Mouse (Mus musculus) liver, embryonic 11.5 days (tissue): Measurements from ENCODE around the gene Pgap3. TPM values are rescaled to one million over a fixed set of nuclear protein-coding genes. Genes with fewer than 3 reads are reported as not detected.

ENCODE experiments used
- ATAC-seq: fragments of 200-750 bp; cut with Nextera tagmentation; replicated peaks from 2 replicates; pipeline ENCODE4 v1.8.0; 2017; ENCODE audit warnings: moderate number of reproducible peaks, mild to moderate bottlenecking, moderate TSS enrichment, moderate library complexity; ENCODE audit not compliant: low FRiP score
- DNase-seq: peaks from one replicate; pipeline ENCODE4 v3.0.0-alpha.2; 2017; ENCODE audit warnings: low spot score
- H3K27ac ChIP-seq: fragments of 300-500 bp; sonication (generic); 2 replicates; pipeline ENCODE4 v1.5.1; 2014; ENCODE audit warnings: mild to moderate bottlenecking, low read depth, low read length, control low read depth
- H3K27me3 ChIP-seq: fragments of 300-500 bp; sonication (generic); replicated peaks from 2 replicates; pipeline ENCODE4 v1.6.1; 2014; ENCODE audit warnings: low read length, mixed read lengths; ENCODE audit not compliant: control insufficient read depth, insufficient read depth
- H3K36me3 ChIP-seq: fragments of 300-500 bp; sonication (generic); 2 replicates; pipeline ENCODE4 v1.6.1; 2014; ENCODE audit warnings: mild to moderate bottlenecking, low read length, moderate library complexity, mixed read lengths; ENCODE audit not compliant: control insufficient read depth, insufficient read depth
- H3K4me1 ChIP-seq: fragments of 300-500 bp; sonication (generic); replicated peaks from 2 replicates; pipeline ENCODE4 v1.6.1; 2014; ENCODE audit warnings: low read length, mixed read lengths; ENCODE audit not compliant: control insufficient read depth, insufficient read depth
- H3K4me2 ChIP-seq: fragments of 300-500 bp; sonication (generic); 2 replicates; pipeline ENCODE4 v1.6.1; 2014; ENCODE audit warnings: mild to moderate bottlenecking, control low read depth, moderate library complexity
- H3K4me3 ChIP-seq: fragments of 300-500 bp; sonication (generic); 2 replicates; pipeline ENCODE4 v1.5.1; 2014; ENCODE audit warnings: low read depth, low read length, control low read depth
- H3K9ac ChIP-seq: fragments of 300-500 bp; sonication (generic); 2 replicates; pipeline ENCODE4 v1.6.1; 2014; ENCODE audit warnings: low read depth, low read length, control low read depth
- H3K9me3 ChIP-seq: fragments of 300-500 bp; sonication (generic); 2 replicates; pipeline ENCODE4 v1.6.1; 2016; ENCODE audit warnings: low read length, inconsistent platforms, mixed read lengths; ENCODE audit not compliant: control insufficient read depth
- WGBS: fragments of 180-500 bp; shearing (Covaris S2); extraction: QIAGEN DNeasy Blood & Tissue Kit; methylation state at CpG from one replicate; pipeline ENCODE4 v1.1.7; 2014; 5-methylcytosine and 5-hydroxymethylcytosine counted together
- polyA plus RNA-seq: library from polyadenylated mRNA; unstranded; fragments of >200 nt; fragmentation: Nextera tagmentation; extraction: Ambion mirVana; gene quantifications from 2 replicates; pipeline ENCODE4 v1.2.1, GENCODE M21; 2014

Pgap3 gene
- polyA plus RNA-seq, 1 experiment from 2014 or later = 6.4 TPM

DNA sequence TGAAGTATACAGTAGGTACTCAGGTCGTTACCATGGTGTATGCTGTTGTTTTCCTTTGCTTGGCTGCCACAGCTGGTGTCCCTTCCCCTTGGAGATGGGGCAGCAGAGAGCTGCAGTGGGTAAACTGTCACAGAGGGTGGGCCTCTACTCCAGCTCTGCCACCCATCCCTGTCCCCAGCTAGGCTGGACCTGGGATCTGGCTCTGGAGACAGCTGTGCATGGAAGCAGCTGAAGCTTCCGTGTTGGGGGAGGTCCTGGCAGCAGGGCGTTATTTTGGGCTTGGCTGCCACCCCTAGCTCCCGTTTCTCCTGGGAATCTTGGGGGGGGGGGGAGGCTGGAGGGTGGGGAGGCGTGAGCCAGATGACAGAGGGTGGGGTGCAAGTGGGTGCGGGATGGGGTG, 18.0 kb upstream of the Pgap3 start:
- 56% methylated on average over 5 of the region's 6 CpGs for WGBS
- H3K36me3 ChIP-seq = no peaks in the 10 kb centered on the region; the same call in 1 of the 2 replicates
- ATAC-seq (no peak), DNase-seq (no peak)
- H3K27me3 ChIP-seq = peaks cover 24% of the 10 kb centered on the region
- H3K9ac ChIP-seq = no peak overlapping the region
- H3K27ac ChIP-seq = no peak overlapping the region
- H3K4me3 ChIP-seq = no peak overlapping the region
- peaks cover 5% of the 10 kb centered on the region; the same call in 1 of the 2 replicates for H3K4me1 ChIP-seq
- no peak overlapping the region for H3K4me2 ChIP-seq
- H3K9me3 ChIP-seq = no peaks in the 10 kb centered on the region

DNA sequence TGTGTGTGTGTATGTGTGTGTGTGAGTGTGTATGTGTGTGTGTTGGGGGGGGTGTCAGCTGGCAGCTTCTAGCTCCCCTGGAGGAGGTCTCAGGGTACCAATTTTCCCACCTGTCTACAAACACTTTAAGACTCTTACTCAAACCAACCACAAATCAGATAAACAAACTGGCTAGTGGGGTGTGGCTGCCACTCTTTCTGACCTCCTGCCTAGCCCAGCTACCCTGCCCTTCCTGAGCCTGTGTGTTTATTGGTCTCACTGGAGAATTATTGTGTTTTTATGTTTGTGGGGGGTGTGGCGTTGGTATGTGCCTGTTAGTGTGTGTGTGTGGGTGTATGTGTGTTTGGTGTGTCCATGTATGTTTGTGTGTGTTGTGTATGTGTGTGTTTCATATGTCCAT, 16.8 kb upstream of the Pgap3 start:
- Histone ChIP-seq H3K4me2 (no peak overlapping the region), H3K9ac (no peak overlapping the region), H3K4me3 (no peak overlapping the region), H3K9me3 (no peaks in the 10 kb centered on the region), H3K27ac (no peak overlapping the region), H3K36me3 (no peaks in the 10 kb centered on the region; the same call in 1 of the 2 replicates), H3K4me1 (peaks cover 5% of the 10 kb centered on the region; the same call in 1 of the 2 replicates), H3K27me3 (peaks cover 36% of the 10 kb centered on the region)
- WGBS = 69% methylated on average over 1 of the region's 1 CpGs
- DNase-seq (no peak), ATAC-seq (no peak)

DNA sequence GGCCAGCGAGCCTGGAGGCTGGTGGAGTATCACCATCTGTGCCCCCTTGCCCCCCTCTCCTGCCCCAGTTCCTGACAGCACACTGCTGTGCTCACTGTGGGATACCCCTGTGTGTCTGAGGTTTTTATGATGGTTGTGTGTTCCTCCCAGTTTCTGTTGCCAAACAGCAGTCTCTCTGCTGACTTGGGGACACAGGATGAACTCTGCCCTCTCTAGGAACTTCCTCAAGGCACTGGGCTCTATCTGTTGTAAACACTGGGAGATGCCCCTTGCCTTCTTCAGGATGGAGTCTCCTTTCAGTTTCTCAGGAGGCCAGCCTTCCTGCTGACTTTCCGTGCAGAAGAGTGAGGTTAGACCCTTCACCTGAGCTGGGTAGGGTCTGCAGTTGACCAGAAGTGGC, 13.9 kb upstream of the Pgap3 start:
- Histone ChIP-seq H3K4me3 (peak overlapping the region; percentile 68; the same call in 1 of the 2 replicates), H3K36me3 (no peaks in the 10 kb centered on the region), H3K27me3 (peaks cover 62% of the 10 kb centered on the region), H3K27ac (no peak overlapping the region), H3K9me3 (no peaks in the 10 kb centered on the region), H3K4me2 (peak overlapping the region; percentile 66), H3K9ac (no peak overlapping the region), H3K4me1 (peaks cover 9% of the 10 kb centered on the region)
- 25% methylated on average over 2 of the region's 2 CpGs for WGBS
- DNase-seq (no peak), ATAC-seq (no peak)

DNA sequence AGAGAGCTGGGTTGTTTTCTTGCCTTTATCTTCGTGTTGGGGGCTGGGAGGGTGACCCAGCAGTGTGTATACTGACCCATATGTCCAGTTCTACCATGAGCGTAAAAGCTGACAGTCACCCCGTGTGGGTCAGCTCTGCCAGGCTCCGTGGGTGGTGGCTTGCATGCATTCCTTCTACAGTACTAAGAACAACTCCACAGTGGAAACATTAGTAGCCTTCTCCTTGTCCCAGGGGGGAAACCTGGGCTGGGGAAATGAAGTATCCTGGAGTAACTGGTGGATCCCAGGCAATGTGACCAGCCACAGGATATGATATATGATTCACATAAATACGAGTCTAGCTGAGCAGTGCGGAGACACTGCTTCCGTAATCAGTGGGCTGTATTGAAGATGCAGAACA, 13.4 kb upstream of the Pgap3 start:
- no peak for DNase-seq
- no peaks in the 10 kb centered on the region for H3K36me3 ChIP-seq
- peak overlapping the region; percentile 66 for H3K4me2 ChIP-seq
- H3K9ac ChIP-seq = no peak overlapping the region
- WGBS = 36% methylated on average over 7 of the region's 7 CpGs
- H3K27me3 ChIP-seq = peaks cover 66% of the 10 kb centered on the region
- H3K27ac ChIP-seq = no peak overlapping the region
- peak overlapping the region; percentile 68 for H3K4me3 ChIP-seq
- ATAC-seq = no peak
- H3K4me1 ChIP-seq = peaks cover 14% of the 10 kb centered on the region
- no peaks in the 10 kb centered on the region for H3K9me3 ChIP-seq

DNA sequence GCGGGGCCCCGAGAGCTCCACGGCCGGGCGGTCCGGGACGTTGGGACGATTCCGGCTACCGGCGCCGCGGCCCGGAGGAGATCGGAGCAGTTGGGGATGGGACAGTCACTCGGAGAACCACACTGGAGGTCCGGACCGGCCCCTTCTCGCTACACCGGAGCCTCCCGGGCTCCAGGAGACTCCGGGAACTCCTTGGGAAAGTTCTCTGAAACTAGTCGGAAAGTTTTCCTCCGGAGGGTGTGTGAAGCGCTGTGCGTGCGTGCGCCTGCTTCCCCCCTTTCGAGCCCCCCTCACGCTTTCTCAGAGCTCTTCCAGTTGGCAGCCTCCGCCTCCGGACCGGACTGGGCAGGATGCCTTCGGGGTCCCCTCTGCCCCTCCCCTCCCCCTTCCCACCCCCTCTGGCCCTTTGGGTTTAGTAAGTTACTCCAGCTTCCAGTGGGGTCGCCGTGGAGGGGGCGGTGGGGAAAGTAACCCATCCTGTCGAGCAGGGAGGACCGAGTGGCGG, 12.6 kb upstream of the Pgap3 start:
- peak overlapping the region; percentile 66 for H3K4me2 ChIP-seq
- DNase-seq = no peak
- no peaks in the 10 kb centered on the region for H3K9me3 ChIP-seq
- H3K4me1 ChIP-seq = peaks cover 15% of the 10 kb centered on the region
- H3K36me3 ChIP-seq = no peaks in the 10 kb centered on the region
- 1% methylated on average over 40 of the region's 40 CpGs for WGBS
- H3K27me3 ChIP-seq = peaks cover 66% of the 10 kb centered on the region
- H3K9ac ChIP-seq = peak overlapping the region; percentile 55
- peak overlapping the region; percentile 68 for H3K4me3 ChIP-seq
- ATAC-seq = no peak
- H3K27ac ChIP-seq = peak overlapping the region; percentile 80

DNA sequence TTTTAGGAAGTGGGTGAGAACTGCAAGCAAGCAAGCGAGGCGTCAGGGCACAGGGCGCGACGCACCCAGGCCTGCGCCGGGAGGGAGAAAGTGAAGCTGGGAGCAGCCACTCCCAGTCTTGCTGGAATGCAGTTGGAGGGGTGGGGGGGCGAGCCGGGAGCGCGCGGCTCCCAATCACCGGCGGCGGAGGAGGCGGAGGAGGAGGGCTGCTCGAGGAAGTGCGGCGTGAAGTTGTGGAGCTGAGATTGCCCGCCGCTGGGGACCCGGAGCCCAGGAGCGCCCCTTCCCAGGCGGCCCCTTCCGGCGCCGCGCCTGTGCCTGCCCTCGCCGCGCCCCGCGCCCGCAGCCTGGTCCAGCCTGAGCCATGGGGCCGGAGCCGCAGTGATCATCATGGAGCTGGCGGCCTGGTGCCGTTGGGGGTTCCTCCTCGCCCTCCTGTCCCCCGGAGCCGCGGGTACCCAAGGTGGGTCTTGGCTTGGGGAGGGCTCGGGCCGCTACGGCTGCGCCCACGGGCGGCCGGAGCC, 12.0 kb upstream of the Pgap3 start, which contains the start of gene Erbb2:
Gene Erbb2, plus strand, starts transcription at position 198 of the 524 bp plus-strand sequence.
- Histone ChIP-seq H3K27ac (peak within 1 kb of the TSS; percentile 80), H3K36me3 (no peaks in the 10 kb centered on the region), H3K9me3 (no peaks in the 10 kb centered on the region), H3K4me3 (peak within 1 kb of the TSS; percentile 68), H3K4me1 (peaks cover 15% of the 10 kb centered on the region), H3K9ac (peak within 1 kb of the TSS; percentile 55), H3K27me3 (peaks cover 66% of the 10 kb centered on the region), H3K4me2 (peak within 1 kb of the TSS; percentile 66)
- DNase-seq = peak; percentile 70
- no peak; the same call in 1 of the 2 replicates for ATAC-seq
- WGBS = 1% methylated on average over 39 of the region's 49 CpGs

DNA sequence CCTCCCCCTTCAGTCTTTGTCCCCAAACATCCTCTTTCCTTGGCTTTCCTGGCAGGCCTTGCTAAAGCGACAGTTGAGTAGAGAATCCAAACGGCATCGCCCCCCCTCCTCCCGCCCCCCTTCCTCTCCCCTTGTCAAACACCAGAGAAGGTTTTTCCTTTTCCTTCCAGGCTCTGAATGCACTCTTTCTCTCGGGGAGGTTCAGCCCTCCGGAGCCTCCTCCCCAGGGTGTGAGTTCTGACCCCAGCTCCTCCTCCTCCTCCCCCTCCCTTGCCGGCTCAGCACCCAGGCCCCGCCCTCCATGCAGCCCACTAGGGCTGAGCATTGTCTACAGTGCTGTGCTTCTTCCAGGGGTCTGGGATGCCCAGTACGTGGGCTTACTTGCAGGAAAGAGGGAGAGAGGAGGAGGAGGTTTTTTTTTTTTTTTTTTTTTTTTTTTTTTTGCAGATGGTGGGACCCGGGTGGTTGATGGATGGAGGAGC, 9.1 kb upstream of the Pgap3 start:
- 6% methylated on average over 9 of the region's 10 CpGs for WGBS
- Histone ChIP-seq H3K4me3 (no peak overlapping the region), H3K9ac (no peak overlapping the region), H3K4me1 (peaks cover 12% of the 10 kb centered on the region), H3K36me3 (no peaks in the 10 kb centered on the region), H3K27me3 (peaks cover 53% of the 10 kb centered on the region), H3K27ac (no peak overlapping the region), H3K9me3 (no peaks in the 10 kb centered on the region), H3K4me2 (peak overlapping the region; percentile 34)
- DNase-seq (no peak), ATAC-seq (no peak; the same call in 1 of the 2 replicates)

DNA sequence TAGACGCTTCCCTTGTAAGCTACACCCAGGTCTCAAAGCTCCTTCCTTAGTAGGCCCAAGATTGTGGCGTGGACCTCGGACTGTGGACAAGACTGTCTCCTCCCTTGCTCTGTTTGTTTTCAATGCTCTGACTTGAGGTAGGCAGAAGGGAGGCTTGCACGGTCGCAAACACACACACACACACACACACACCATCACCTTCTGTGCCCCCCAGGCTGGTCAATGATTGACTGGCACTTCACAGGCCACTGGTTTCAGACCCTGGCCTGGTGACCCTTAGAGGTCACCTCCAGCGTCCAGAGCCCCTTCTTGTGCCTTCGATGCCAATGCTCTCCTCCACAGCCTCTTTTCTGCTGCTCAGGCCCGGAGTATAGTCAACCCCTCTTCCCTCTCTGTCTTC, 8.6 kb upstream of the Pgap3 start:
- no peak overlapping the region for H3K4me3 ChIP-seq

DNA sequence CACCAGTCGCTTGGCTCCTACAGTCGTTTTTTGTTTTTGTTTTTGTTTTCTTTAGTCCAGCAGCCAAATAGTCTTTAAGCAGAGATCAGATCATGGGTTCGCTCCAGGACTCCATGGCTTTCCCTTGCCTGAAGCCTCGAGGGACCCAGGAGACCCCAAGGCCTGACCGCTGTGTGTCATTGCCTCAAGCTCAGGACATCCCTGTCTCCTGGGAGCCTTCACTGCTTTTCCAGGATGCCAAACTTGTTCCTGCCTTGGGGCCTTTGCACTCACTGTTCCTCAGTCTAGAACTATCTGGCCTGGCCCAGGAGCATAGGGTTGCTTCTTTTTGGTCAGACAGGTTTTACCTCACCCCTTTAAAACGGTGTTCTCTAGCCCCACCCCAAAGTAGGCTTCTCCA, 6.3 kb upstream of the Pgap3 start:
- peaks cover 10% of the 10 kb centered on the region for H3K4me1 ChIP-seq
- 80% methylated on average over 6 of the region's 6 CpGs for WGBS

More for the DNA sequence above, 8.6 kb upstream of the Pgap3 start:
- no peak for DNase-seq
- H3K27me3 ChIP-seq = peaks cover 48% of the 10 kb centered on the region
- no peak overlapping the region for H3K9ac ChIP-seq
- no peak overlapping the region for H3K27ac ChIP-seq
- WGBS = 58% methylated on average over 8 of the region's 8 CpGs
- H3K9me3 ChIP-seq = no peaks in the 10 kb centered on the region
- peak overlapping the region; percentile 34 for H3K4me2 ChIP-seq
- no peaks in the 10 kb centered on the region for H3K36me3 ChIP-seq
- no peak for ATAC-seq
- peaks cover 10% of the 10 kb centered on the region for H3K4me1 ChIP-seq

More for the DNA sequence above, 6.3 kb upstream of the Pgap3 start:
- peaks cover 26% of the 10 kb centered on the region for H3K27me3 ChIP-seq
- H3K4me2 ChIP-seq = no peak overlapping the region
- no peak for DNase-seq
- H3K9ac ChIP-seq = no peak overlapping the region
- H3K36me3 ChIP-seq = no peaks in the 10 kb centered on the region
- no peak overlapping the region for H3K4me3 ChIP-seq
- no peak for ATAC-seq
- no peaks in the 10 kb centered on the region for H3K9me3 ChIP-seq
- H3K27ac ChIP-seq = no peak overlapping the region
